Mouse (Mus musculus) hindbrain, embryonic 16.5 days (tissue): ENCODE results near the gene Fxr2. TPM values are rescaled to one million over a fixed set of nuclear protein-coding genes. Genes with fewer than 3 reads are reported as not detected.

Experiments used
- ATAC-seq: fragments of 200-750 bp; cut with Nextera tagmentation; 2 replicates; pipeline ENCODE4 v1.8.0; 2017; ENCODE audit warnings: moderate TSS enrichment, moderate library complexity
- H3K27ac ChIP-seq: fragments of 300-500 bp; sonication (generic); 2 replicates; pipeline ENCODE4 v1.5.1; 2014; ENCODE audit warnings: low read depth, mild to moderate bottlenecking, control low read depth, low read length, moderate library complexity
- H3K27me3 ChIP-seq: fragments of 300-500 bp; sonication (generic); replicated peaks from 2 replicates; pipeline ENCODE4 v1.6.1; 2014; ENCODE audit warnings: low read length; ENCODE audit not compliant: control insufficient read depth, insufficient read depth
- H3K36me3 ChIP-seq: fragments of 300-500 bp; sonication (generic); 2 replicates; pipeline ENCODE4 v1.6.1; 2014; ENCODE audit warnings: mild to moderate bottlenecking, low read length, moderate library complexity, mixed read lengths; ENCODE audit not compliant: control insufficient read depth, insufficient read depth
- H3K4me1 ChIP-seq: fragments of 300-500 bp; sonication (generic); 2 replicates; pipeline ENCODE4 v1.6.1; 2014; ENCODE audit warnings: low read depth, low read length; ENCODE audit not compliant: control insufficient read depth, insufficient read depth
- H3K4me2 ChIP-seq: fragments of 300-500 bp; sonication (generic); 2 replicates; pipeline ENCODE4 v1.6.1; 2014; ENCODE audit warnings: mild to moderate bottlenecking, low read length, control low read depth, moderate library complexity
- H3K4me3 ChIP-seq: fragments of 300-500 bp; sonication (generic); 2 replicates; pipeline ENCODE4 v1.5.1; 2014; ENCODE audit warnings: mild to moderate bottlenecking, low read length, control low read depth, moderate library complexity
- H3K9ac ChIP-seq: fragments of 300-500 bp; sonication (generic); 2 replicates; pipeline ENCODE4 v1.6.1; 2014; ENCODE audit warnings: low read depth, mild to moderate bottlenecking, control low read depth, low read length, moderate library complexity
- H3K9me3 ChIP-seq: fragments of 300-500 bp; sonication (generic); 2 replicates; pipeline ENCODE4 v1.6.1; 2014; ENCODE audit warnings: mild to moderate bottlenecking, low read length, moderate library complexity; ENCODE audit not compliant: control insufficient read depth
- WGBS: fragments of 180-500 bp; shearing (Covaris S2); extraction: QIAGEN DNeasy Blood & Tissue Kit; methylation state at CpG from one replicate; pipeline ENCODE4 v1.1.7; 2014; 5-methylcytosine and 5-hydroxymethylcytosine counted together
- polyA plus RNA-seq: library from polyadenylated mRNA; unstranded; fragments of >200 nt; fragmentation: Nextera tagmentation; extraction: Ambion mirVana; gene quantifications from 2 replicates; pipeline ENCODE4 v1.2.1, GENCODE M21; 2015

Gene Fxr2
- polyA plus RNA-seq, 1 experiment from 2014 or later, result 32.1 TPM

- peaks cover 41% of the 10 kb centered on the region for H3K36me3 ChIP-seq
- WGBS, result under 1% methylated on average over 59 of the region's 61 CpGs
Observed at GRCm38 (mm10) chr11:69670786-69671725, 38.3 kb downstream of the Fxr2 start.

DNA sequence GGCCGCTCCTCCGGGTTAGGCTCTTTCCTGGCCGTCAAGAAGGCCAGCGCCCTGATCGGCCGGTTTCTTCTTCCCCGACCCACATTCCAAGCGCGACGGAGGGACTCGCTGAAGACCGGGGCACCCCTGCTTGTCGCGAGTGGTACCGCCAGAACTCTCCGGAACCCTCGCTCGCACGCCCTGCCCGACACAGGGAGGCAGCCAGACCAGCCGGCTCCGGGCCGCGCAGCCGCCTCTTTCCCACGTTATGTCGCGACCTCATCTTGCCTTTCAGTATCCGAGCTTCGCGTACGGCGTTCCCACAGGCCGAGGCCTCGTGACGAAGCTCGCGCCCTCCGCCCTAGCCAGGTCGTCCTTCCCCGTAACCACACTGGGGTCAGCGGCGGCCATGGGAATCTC is 38.9 kb downstream of the Fxr2 start:
- Histone ChIP-seq H3K9me3 (no peaks in the 10 kb centered on the region), H3K4me2 (peak overlapping the region; percentile 97), H3K4me1 (peaks cover 22% of the 10 kb centered on the region), H3K36me3 (peaks cover 34% of the 10 kb centered on the region), H3K4me3 (peak overlapping the region; percentile 98), H3K27ac (peak overlapping the region; percentile 98), H3K9ac (peak overlapping the region; percentile 98), H3K27me3 (no peaks in the 10 kb centered on the region)
- whole genome bisulfite sequencing, result 0% methylated on average over 35 of the region's 43 CpGs
- peak; percentile 7; the same call in 1 of the 2 replicates for ATAC-seq

More at GRCm38 (mm10) chr11:69670786-69671725, 38.3 kb downstream of the Fxr2 start:
- Histone ChIP-seq H3K9ac (peak overlapping the region; percentile 98), H3K27ac (peak overlapping the region; percentile 98), H3K4me3 (peak overlapping the region; percentile 98), H3K9me3 (no peaks in the 10 kb centered on the region), H3K4me2 (peak overlapping the region; percentile 97), H3K4me1 (peaks cover 22% of the 10 kb centered on the region), H3K27me3 (no peaks in the 10 kb centered on the region)
- peak; percentile 77 for ATAC-seq

DNA sequence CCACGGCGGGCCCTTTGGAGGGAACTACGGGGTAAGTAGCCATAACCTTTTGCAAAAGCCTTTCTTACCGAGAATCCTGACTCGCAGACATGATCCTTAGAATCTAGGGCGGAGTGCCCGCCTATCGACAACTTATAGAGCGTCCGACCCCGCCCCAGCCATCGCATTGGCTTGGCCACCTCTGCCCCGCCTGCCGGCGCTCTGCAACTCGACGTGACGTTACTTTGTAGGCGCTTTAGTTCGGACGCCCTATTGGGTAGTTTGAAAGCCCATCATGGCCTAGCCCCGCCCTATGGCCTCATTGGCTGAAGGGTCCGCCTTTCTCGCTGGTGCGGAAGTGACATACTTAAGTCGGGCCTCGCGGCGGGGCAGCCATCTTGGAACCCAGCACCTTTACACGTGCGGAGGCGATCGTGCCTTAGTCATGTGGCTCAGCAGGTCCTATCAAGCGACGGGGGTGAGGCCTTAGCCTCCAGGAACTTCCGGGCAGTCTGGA is 39.5 kb downstream of the Fxr2 start, which contains the start of gene Eif4a1:
TSS of gene Eif4a1 (minus strand) at position 213 of the 496 bp plus-strand sequence.
- Histone ChIP-seq H3K9me3 (no peaks in the 10 kb centered on the region), H3K4me3 (peak within 1 kb of the TSS; percentile 98), H3K9ac (peak within 1 kb of the TSS; percentile 98), H3K27me3 (no peaks in the 10 kb centered on the region), H3K27ac (peak within 1 kb of the TSS; percentile 98), H3K36me3 (peaks cover 36% of the 10 kb centered on the region), H3K4me1 (peaks cover 22% of the 10 kb centered on the region), H3K4me2 (peak within 1 kb of the TSS; percentile 97)
- under 1% methylated on average over 31 of the region's 36 CpGs for WGBS
- peak; percentile 97 for ATAC-seq

DNA sequence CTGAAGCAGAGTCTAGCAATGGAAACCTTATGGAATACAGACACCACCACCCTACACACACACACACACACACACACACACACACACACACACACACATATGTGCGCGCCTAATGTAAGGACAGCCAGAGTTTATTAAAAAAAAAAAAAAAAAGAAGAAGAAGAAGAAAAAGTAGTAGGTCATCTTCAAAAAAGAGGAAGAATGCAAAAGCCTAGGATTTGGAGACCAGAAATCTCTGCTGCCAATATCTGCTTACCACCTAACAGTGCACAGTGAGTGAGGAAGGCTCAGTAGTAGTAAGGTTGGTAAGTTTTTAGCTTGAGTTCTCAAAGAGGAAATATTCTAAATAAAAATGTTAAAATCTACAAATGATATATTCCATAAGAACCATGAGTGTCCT is 46.4 kb downstream of the Fxr2 start:
- Histone ChIP-seq H3K9ac (no peak overlapping the region), H3K9me3 (no peaks in the 10 kb centered on the region), H3K4me1 (peaks cover 25% of the 10 kb centered on the region), H3K4me2 (no peak overlapping the region), H3K4me3 (no peak overlapping the region), H3K27me3 (no peaks in the 10 kb centered on the region), H3K36me3 (peaks cover 23% of the 10 kb centered on the region), H3K27ac (no peak overlapping the region)
- no peak for ATAC-seq
- WGBS, result 94% methylated on average over 2 of the region's 2 CpGs

- Histone ChIP-seq H3K4me1 (peaks cover 27% of the 10 kb centered on the region), H3K9ac (no peak overlapping the region)
Observed at GRCm38 (mm10) chr11:69680136-69680855, 47.5 kb downstream of the Fxr2 start.

DNA sequence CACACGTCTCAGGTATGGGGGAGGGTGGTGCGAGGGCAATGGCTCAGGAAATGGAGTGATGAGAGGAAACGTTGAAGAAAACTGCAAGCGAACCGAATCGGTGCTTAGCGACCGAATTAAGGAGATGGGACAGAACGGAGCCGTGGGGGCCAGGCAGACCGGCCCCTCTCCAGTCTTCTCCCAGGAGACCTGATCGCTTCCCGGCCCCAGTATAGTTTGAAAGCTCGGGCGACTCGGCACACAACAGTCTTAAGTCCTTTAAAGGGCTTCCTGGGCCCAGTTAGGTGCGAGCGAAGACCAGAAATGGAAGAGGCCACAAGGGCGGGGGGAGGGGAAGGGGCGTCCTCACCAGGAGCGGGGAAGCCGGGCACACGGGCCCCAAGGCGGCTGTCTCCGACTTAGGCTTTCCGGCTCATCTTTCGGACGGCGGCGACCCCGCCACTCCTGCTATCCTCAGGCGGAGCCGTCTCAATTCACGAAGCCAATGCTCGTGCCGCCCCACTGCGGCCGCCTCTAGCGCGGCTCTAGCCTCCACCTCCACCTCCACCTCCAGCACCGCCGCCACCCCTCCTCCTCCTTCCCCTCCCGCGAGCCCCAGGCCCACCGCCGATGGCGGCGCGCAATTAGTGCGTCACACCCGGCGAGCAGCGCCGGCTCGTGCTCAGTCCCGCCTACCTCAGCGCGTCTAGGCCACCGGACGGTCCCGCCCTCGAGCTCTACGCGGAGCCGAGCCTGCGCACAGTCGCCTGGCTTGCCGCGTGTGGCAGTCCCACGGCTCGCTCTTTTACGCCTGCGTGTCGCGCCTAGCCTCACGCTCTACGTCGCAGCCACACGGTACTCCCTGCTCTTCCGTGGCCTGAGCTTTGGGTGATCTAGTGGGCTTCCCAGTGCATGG is 48.8 kb downstream of the Fxr2 start, which contains the start of gene Senp3:
TSS of gene Senp3 (minus strand) at position 771 of the 895 bp plus-strand sequence.
- Histone ChIP-seq H3K36me3 (peaks cover 11% of the 10 kb centered on the region), H3K4me2 (peak within 1 kb of the TSS; percentile 87), H3K9me3 (no peaks in the 10 kb centered on the region), H3K27me3 (no peaks in the 10 kb centered on the region), H3K27ac (peak within 1 kb of the TSS; percentile 92), H3K4me1 (peaks cover 34% of the 10 kb centered on the region), H3K4me3 (peak within 1 kb of the TSS; percentile 65), H3K9ac (peak within 1 kb of the TSS; percentile 81)
- ATAC-seq, result peak; percentile 97
- WGBS, result under 1% methylated on average over 62 of the region's 80 CpGs

More at GRCm38 (mm10) chr11:69680136-69680855, 47.5 kb downstream of the Fxr2 start:
- H3K36me3 ChIP-seq, result peaks cover 15% of the 10 kb centered on the region
- ATAC-seq, result no peak
- no peak overlapping the region for H3K27ac ChIP-seq
- no peaks in the 10 kb centered on the region for H3K9me3 ChIP-seq
- WGBS, result 91% methylated on average over 30 of the region's 30 CpGs
- peak overlapping the region; percentile 65 for H3K4me3 ChIP-seq
- no peaks in the 10 kb centered on the region for H3K27me3 ChIP-seq
- peak overlapping the region; percentile 87 for H3K4me2 ChIP-seq

- Histone ChIP-seq H3K36me3 (peaks cover 8% of the 10 kb centered on the region; the same call in 1 of the 2 replicates), H3K9ac (peak overlapping the region; percentile 81), H3K4me1 (peaks cover 34% of the 10 kb centered on the region), H3K4me3 (peak overlapping the region; percentile 65), H3K4me2 (peak overlapping the region; percentile 87), H3K9me3 (no peaks in the 10 kb centered on the region), H3K27ac (peak overlapping the region; percentile 92), H3K27me3 (no peaks in the 10 kb centered on the region)
- 27% methylated on average over 24 of the region's 24 CpGs for WGBS
- peak; percentile 12; the same call in 1 of the 2 replicates for ATAC-seq
Observed at GRCm38 (mm10) chr11:69682209-69682839, 49.5 kb downstream of the Fxr2 start.
